Mouse (Mus musculus): ENCODE results near the gene Snrnp25.
A peak's percentile ranks its signal among the peaks of the same experiment; 100 is the strongest.
"Not testable (repeated sequence)": the region's sequence is repeated elsewhere in the genome, so short reads cannot be mapped to it uniquely, and the experiment has no call there.

The Snrnp25 gene

GRCm38 (mm10) chr11:32195867-32196540 lies 9.2 kb upstream of the Snrnp25 start:
- DNase-seq = no peak

GRCm38 (mm10) chr11:32196727-32197126 lies 8.5 kb upstream of the Snrnp25 start:
- DNase-seq = no peak

GRCm38 (mm10) chr11:32197766-32198165 lies 7.4 kb upstream of the Snrnp25 start:
- DNase-seq = no peak

GRCm38 (mm10) chr11:32198256-32198955 lies 6.8 kb upstream of the Snrnp25 start:
- DNase-seq = no peak

- DNase-seq = no peak
Observed at GRCm38 (mm10) chr11:32199230-32199629, 6.0 kb upstream of the Snrnp25 start.

GRCm38 (mm10) chr11:32200075-32200601 lies 5.1 kb upstream of the Snrnp25 start, which contains the start of gene Il9r:
TSS of gene Il9r (minus strand) at chr11:32200279.
- no peak for DNase-seq

GRCm38 (mm10) chr11:32200992-32201391 lies 4.2 kb upstream of the Snrnp25 start:
- not testable (repeated sequence) for DNase-seq

GRCm38 (mm10) chr11:32201922-32202685 lies 3.1 kb upstream of the Snrnp25 start:
- no peak for DNase-seq

- no peak for DNase-seq
Observed at GRCm38 (mm10) chr11:32210623-32211022, 5.4 kb downstream of the Snrnp25 start.

- no peak for DNase-seq
Observed at GRCm38 (mm10) chr11:32215372-32216162, 10.4 kb downstream of the Snrnp25 start.

GRCm38 (mm10) chr11:32216851-32217250 lies 11.6 kb downstream of the Snrnp25 start:
- DNase-seq = peak; percentile 72 to 89

GRCm38 (mm10) chr11:32218501-32219050 lies 13.4 kb downstream of the Snrnp25 start:
- DNase-seq = no peak

GRCm38 (mm10) chr11:32219287-32219686 lies 14.1 kb downstream of the Snrnp25 start:
- no peak for DNase-seq

GRCm38 (mm10) chr11:32220607-32221224 lies 15.5 kb downstream of the Snrnp25 start:
- DNase-seq = peak in 1 of 2 experiments; percentile 83

GRCm38 (mm10) chr11:32221225-32221950 lies 16.2 kb downstream of the Snrnp25 start:
- DNase-seq = peak; percentile 86 to 93

GRCm38 (mm10) chr11:32221951-32222409 lies 16.8 kb downstream of the Snrnp25 start, which contains the start of gene Rhbdf1:
TSS of gene Rhbdf1 (minus strand) at chr11:32222300.
- DNase-seq = peak; percentile 77 to 87

- peak; percentile 63 to 79 for DNase-seq
Observed at GRCm38 (mm10) chr11:32222570-32223194, 17.5 kb downstream of the Snrnp25 start.

GRCm38 (mm10) chr11:32223297-32223967 lies 18.2 kb downstream of the Snrnp25 start:
- DNase-seq = no peak

GRCm38 (mm10) chr11:32224468-32225139 lies 19.4 kb downstream of the Snrnp25 start:
- DNase-seq = peak; percentile 91 to 92
